Mouse (Mus musculus) gastrocnemius, postnatal 4 days (tissue): ENCODE results near the gene Zfp933. TPM values are rescaled to one million over a fixed set of nuclear protein-coding genes. Genes with fewer than 3 reads are reported as not detected.
"Not testable (repeated sequence)": the region's sequence is repeated elsewhere in the genome, so short reads cannot be mapped to it uniquely, and the experiment has no call there.

Experiments used
- DNase-seq, 2 experiments: peaks; one replicate each; pipeline ENCODE4 v3.0.0; 2021 to 2022; ENCODE audit warnings: low spot score in 2 of 2, mixed read lengths in 2 of 2
- total RNA-seq, 2 experiments: library from RNA; stranded (reverse); gene quantifications; 2 replicates each; pipeline ENCODE4 v1.2.3; 2021

Zfp933 gene
- total RNA-seq, 2 experiments from 2014 or later: 9.0 to 9.7 TPM

DNA sequence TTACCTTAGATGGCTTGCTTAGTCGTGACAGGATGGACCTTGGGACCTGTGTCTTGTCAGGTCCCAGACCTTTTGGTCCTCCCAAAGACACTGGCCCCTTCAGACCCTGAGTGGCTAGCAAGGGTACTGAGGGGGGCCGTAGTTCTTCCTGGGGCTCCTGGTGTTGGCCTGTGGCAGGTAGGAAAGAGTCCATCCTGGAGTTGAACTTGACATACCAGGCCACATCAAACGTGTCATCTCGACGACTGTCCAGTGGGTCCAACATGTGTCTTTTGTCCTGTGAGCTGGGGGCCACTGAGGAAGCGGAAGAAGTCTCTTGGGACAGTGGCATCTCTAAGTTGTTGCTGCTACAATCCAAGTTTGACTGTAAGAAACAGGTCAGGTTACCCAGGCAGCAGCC, 17.5 kb upstream of the Zfp933 start:
- DNase-seq: no peak

GRCm38 (mm10) chr4:147862051-147862450, 13.9 kb upstream of the Zfp933 start:
- DNase-seq: no peak

DNA sequence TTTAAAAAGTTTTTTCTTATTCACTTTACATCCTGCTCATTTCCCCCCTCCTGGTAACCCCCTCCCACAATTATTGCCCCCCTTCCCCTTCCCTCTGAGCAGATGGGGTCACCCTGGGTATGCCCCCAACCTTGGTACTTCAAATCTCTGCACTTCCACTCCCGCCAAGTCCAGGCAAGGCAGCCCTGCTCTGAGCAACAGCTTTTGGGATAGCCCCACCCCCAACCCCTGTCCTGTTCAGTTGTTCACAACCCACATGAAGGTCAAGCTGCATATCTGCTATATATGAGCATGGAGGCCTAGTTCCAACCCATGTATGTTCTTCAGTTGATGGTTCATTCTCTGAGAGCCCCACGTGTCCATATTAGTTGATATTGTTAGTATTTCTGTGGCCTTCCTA, 2.6 kb upstream of the Zfp933 start:
- DNase-seq: no peak

DNA sequence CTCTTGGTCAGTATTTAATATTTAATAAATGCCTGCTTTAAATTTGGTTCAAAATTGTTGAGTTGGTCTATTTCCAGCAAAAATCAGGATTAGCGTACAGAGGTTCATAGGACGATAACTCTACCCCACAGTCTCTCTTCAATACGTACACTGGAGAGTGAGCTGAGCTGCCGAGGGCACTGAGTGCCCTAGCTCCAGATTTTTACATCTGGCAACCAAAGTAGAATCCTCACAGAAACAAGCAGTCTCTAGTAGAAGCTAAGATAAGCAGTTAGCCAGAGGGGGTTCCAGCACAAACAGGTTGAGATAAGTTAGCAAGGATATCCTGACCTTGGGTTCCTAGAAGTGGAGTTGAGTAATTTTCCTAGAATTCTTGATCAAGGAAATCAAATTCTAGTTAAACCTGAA, 422 bp upstream of the Zfp933 start:
- DNase-seq: no peak

DNA sequence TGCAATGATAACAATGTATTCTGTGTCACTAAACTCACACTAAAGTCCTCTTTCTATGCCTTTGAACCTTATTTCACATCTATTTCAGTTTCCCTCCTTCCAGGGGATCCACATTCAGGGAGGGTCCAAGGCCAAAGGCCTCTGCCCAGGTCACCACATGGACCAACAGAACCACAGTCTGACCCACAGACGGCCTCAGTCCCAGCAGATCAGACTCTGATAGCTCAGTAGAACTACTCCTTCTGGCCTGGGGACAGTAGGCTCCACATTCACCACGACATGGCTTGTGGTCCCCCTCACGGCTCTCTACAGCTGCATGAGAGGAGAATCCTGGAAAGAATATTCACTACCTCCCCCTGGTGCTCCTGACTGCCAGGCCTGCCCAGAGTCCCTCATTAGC, 5.3 kb downstream of the Zfp933 start:
- no peak for DNase-seq

DNA sequence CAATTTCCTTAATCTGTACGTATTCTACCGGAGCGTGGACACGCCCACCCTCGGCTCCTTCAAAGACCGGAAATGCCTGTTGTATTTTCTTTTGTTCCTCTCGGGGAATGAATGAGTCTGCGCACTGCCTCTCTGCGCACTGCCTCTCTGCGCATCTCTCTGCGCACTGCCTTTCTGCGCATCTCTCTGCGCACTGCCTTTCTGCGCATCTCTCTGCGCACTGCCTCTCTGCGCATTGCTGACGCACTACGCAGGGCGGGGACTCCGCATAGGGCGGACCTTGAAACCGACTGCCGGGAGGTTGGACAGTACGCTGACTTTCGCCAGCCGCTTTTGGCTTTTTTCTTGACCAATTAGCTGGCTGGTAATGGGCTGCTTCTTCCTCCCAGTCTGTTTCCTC, 8.9 kb downstream of the Zfp933 start:
- DNase-seq: not testable (repeated sequence)

- no peak for DNase-seq
Observed at GRCm38 (mm10) chr4:147824389-147824788, 23.8 kb downstream of the Zfp933 start.

- not testable (repeated sequence) for DNase-seq
Observed at GRCm38 (mm10) chr4:147821414-147821813, 26.8 kb downstream of the Zfp933 start.

- not testable (repeated sequence) for DNase-seq
Observed at GRCm38 (mm10) chr4:147819659-147820058, 28.5 kb downstream of the Zfp933 start.

DNA sequence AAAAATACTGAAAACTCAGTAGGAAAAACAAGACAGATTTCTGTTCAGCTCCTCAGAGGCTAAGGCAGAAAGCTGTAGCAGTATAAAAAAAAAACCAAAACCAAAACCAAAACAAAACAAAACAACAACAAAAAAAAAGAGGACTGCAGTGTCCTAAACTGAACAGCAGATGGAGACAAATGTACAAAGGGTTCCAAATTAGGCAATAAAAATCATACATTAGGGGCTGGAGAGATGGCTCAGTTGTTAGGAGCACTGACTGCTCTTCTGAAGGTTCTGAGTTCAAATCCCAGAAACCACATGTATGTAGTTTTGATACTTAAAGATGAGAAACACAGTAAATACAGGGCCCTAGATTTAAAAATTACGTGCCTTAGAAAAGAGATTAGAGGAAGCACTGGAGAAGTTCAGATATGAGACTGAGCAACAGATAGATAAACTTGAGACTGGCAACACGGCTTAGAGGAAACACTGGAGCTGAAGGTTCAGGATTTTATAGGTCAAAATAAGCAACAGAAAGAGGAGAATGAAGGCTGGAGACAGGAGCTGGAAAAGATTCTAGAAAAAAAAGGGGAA, 33.5 kb downstream of the Zfp933 start:
- no peak for DNase-seq

GRCm38 (mm10) chr4:147813249-147813765, 34.9 kb downstream of the Zfp933 start:
- no peak for DNase-seq

DNA sequence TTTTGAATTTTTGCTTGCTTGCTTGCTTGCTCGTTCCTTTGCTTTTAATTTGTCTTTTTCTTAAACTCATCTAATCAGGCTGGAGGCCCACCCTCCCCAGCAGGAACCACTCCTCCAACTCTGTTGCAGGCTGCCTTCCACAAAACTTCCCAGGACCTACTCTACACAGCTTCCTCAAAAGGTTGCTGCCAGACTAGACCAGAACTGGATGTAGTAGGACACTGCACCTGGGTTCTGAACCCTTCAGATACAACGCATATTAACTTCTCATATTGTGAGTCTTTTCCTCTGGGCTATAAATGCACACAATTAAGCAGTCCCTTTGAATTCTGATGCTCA, 38.2 kb downstream of the Zfp933 start:
- DNase-seq: not testable (repeated sequence)

- not testable (repeated sequence) for DNase-seq
Observed at GRCm38 (mm10) chr4:147809292-147809965, 38.7 kb downstream of the Zfp933 start, which contains the start of gene Zfp984. Zfp984 (minus strand) TSS chr4:147809788.

DNA sequence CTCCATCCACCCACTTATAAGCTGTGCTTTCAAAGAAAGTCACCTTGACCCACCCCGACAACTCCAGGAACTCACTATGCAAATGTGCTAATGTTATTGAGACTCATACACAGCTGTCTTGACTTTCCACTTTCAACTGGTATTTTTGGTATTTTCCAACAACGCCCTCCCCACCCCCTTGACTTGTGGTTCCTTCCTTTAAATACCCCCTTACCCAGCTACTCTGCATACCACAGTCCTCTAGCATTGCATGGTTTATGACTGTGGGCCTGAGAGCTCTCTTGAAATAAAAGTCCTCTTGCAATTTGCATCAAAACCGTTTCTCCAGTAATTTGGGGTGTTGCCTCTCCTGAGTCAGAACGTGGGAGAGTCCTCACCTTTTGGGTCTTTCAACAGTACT, 39.7 kb downstream of the Zfp933 start:
- DNase-seq: not testable (repeated sequence)

GRCm38 (mm10) chr4:147795308-147795707, 52.9 kb downstream of the Zfp933 start:
- DNase-seq: not testable (repeated sequence)

DNA sequence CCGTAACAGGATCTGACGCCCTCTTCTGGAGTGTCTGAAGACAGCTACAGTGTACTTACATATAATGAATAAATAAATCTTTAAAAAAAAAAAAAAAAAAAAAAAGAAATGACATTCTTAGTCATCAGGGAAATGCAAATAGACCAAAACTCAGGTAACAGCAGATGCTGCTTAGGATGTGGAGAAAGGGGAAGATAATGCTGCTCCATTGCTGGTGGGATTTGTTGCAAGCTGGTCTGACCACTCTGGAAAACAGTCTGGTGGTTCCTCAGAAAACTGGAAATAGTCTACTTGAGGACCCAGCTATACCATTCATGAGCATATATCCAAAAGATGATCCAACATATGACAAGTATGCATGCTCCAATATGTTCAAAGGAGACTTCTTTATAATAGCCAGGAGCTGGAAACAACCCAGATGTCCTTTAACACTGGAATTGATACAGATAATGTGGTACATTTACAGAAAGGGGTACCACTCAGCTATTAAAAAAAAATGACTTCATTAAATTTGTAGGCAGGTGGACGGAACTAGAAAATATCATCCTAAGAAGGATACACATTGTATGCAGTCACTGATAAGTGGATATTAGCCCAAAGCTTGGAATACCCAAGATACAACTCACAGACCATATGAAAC, 54.0 kb downstream of the Zfp933 start:
- not testable (repeated sequence) for DNase-seq

GRCm38 (mm10) chr4:147793390-147793916, 54.7 kb downstream of the Zfp933 start:
- not testable (repeated sequence) for DNase-seq

- DNase-seq: not testable (repeated sequence)
Observed at GRCm38 (mm10) chr4:147791729-147792128, 56.4 kb downstream of the Zfp933 start.
